Mouse (Mus musculus) liver, embryonic 14.5 days (tissue): ENCODE measurements at regions not wholly inside any gene's neighbourhood (a gene's known extent, or its start where the extent isn't known, plus 50 kb on each side); places are given as distances from the start of the nearest gene placed in this dataset.

ENCODE experiments used
- CTCF ChIP-seq: IDR thresholded peaks from 2 replicates; pipeline ENCODE4 v1.5.1; 2016; ENCODE audit warnings: antibody characterized with exemption, low read depth, control low read depth
- EP300 ChIP-seq: IDR thresholded peaks from 2 replicates; pipeline ENCODE4 v1.6.1; 2016; ENCODE audit warnings: antibody characterized with exemption, low read depth

GRCm38 (mm10) chr4:12286391-12286790, 114.6 kb upstream of the Fam92a start:
- TF ChIP-seq EP300: no peak
- TF ChIP-seq CTCF: no peak
